Mouse (Mus musculus) liver, adult 10 weeks (tissue): Measurements from ENCODE around the gene Vmn1r220. TPM values are rescaled to one million over a fixed set of nuclear protein-coding genes. Genes with fewer than 3 reads are reported as not detected.

ENCODE experiments used
- polyA plus RNA-seq: library from polyadenylated mRNA; stranded (reverse); fragments of 350-450 nt; fragmentation: Illumina TruSeq; extraction: RNeasy Lipid Tissue Mini Kit (QIAGEN cat#74804); gene quantifications from one replicate; pipeline ENCODE4 v1.2.3, GENCODE M21; 2014; ENCODE audit warnings: low read depth, low replicate concordance

Gene Vmn1r220
- not detected for polyA plus RNA-seq

GRCm38 (mm10) chr13:23187875-23188274, at the start of gene Vmn1r220:
TSS of gene Vmn1r220 (minus strand) at chr13:23187975.

GRCm38 (mm10) chr13:23235847-23236246, 48.1 kb upstream of the Vmn1r220 start, which contains the start of gene Vmn1r222:
TSS of gene Vmn1r222 (minus strand) at chr13:23235947.

GRCm38 (mm10) chr13:23213827-23214226, 26.1 kb upstream of the Vmn1r220 start, which contains the start of gene Vmn1r221:
TSS of gene Vmn1r221 (plus strand) at chr13:23214127.

GRCm38 (mm10) chr13:23159012-23159411, 28.8 kb downstream of the Vmn1r220 start, which contains the start of gene Vmn1r219:
TSS of gene Vmn1r219 (plus strand) at chr13:23159312.

GRCm38 (mm10) chr13:23133099-23133498, 54.7 kb downstream of the Vmn1r220 start, which contains the start of gene Vmn1r218:
TSS of gene Vmn1r218 (plus strand) at chr13:23133155.

Other genes starting within 250 kb of the Vmn1r220 start
- gene Vmn1r213, start 180.3 kb downstream of the Vmn1r220 start, polyA plus RNA-seq: not detected
- not detected for gene Vmn1r214, start 157.6 kb downstream of the Vmn1r220 start, polyA plus RNA-seq
- not detected for gene Vmn1r215, start 120.0 kb downstream of the Vmn1r220 start, polyA plus RNA-seq
- not detected for gene Vmn1r217, start 69.7 kb downstream of the Vmn1r220 start, polyA plus RNA-seq
- not detected for gene Vmn1r218, start 54.8 kb downstream of the Vmn1r220 start, polyA plus RNA-seq
- not detected for gene Vmn1r219, start 28.7 kb downstream of the Vmn1r220 start, polyA plus RNA-seq
- gene Vmn1r221, start 26.2 kb upstream of the Vmn1r220 start, polyA plus RNA-seq: not detected
- not detected for gene Vmn1r222, start 48.0 kb upstream of the Vmn1r220 start, polyA plus RNA-seq
- not detected for gene Vmn1r223, start 59.2 kb upstream of the Vmn1r220 start, polyA plus RNA-seq
- 23.5 TPM for gene Zfp322a, start 181.2 kb upstream of the Vmn1r220 start, polyA plus RNA-seq
- 1.7 TPM for gene Abt1, start 235.9 kb upstream of the Vmn1r220 start, polyA plus RNA-seq